Mouse (Mus musculus) heart, adult 2 months (tissue): ENCODE results near the gene Gpr153. TPM values are rescaled to one million over a fixed set of nuclear protein-coding genes. Genes with fewer than 3 reads are reported as not detected.

Experiments used
- DNase-seq, 2 experiments: peaks; one replicate each; pipeline ENCODE4 v3.0.0; 2021
- H3K27ac ChIP-seq: fragments of 200-600 bp; 2 replicates; pipeline ENCODE4 v1.8.1; 2022
- H3K27me3 ChIP-seq: fragments of 200-500 bp; 2 replicates; pipeline ENCODE4 v1.6.1; 2012; ENCODE audit warnings: mild to moderate bottlenecking, low read length, inconsistent platforms, mixed read lengths; ENCODE audit not compliant: control insufficient read depth, insufficient read depth
- H3K36me3 ChIP-seq: fragments of 200-500 bp; 2 replicates; pipeline ENCODE4 v1.6.1; 2012; ENCODE audit warnings: low read length, inconsistent platforms; ENCODE audit not compliant: control insufficient read depth, insufficient read depth
- H3K4me1 ChIP-seq: fragments of 200-500 bp; 2 replicates; pipeline ENCODE4 v1.6.1; 2011; ENCODE audit warnings: low read length; ENCODE audit not compliant: control insufficient read depth, insufficient read depth
- H3K4me3 ChIP-seq: fragments of 200-600 bp; 2 replicates; pipeline ENCODE4 v1.8.1; 2022
- H3K79me2 ChIP-seq: fragments of 200-500 bp; replicated peaks from 2 replicates; pipeline ENCODE4 v1.6.1; 2012; ENCODE audit warnings: mild to moderate bottlenecking, inconsistent platforms, low read length, moderate library complexity, mixed read lengths; ENCODE audit not compliant: control insufficient read depth, insufficient read depth
- H3K9ac ChIP-seq: fragments of 200-500 bp; 2 replicates; pipeline ENCODE4 v1.6.1; 2012; ENCODE audit warnings: low read depth, mild to moderate bottlenecking, control low read depth, inconsistent platforms, low read length, mixed read lengths
- CTCF ChIP-seq: fragments of 200-600 bp; IDR thresholded peaks from 2 replicates; pipeline ENCODE4 v1.8.1; 2022; ENCODE audit warnings: antibody characterized with exemption, mild to moderate bottlenecking, moderate library complexity
- EP300 ChIP-seq: fragments of 200-500 bp; IDR thresholded peaks from 2 replicates; pipeline ENCODE4 v1.6.1; 2011; ENCODE audit warnings: low read depth, low read length, control low read depth; ENCODE audit not compliant: insufficient read depth
- POLR2A ChIP-seq: fragments of 200-500 bp; IDR thresholded peaks from 2 replicates; pipeline ENCODE4 v1.6.1; 2011; ENCODE audit warnings: mild to moderate bottlenecking, low read depth, low read length, control low read depth; ENCODE audit not compliant: insufficient read depth
- WGBS: fragments of 180-500 bp; shearing (Covaris S2); methylation state at CpG from one replicate; pipeline ENCODE4 v1.1.7; 2018; 5-methylcytosine and 5-hydroxymethylcytosine counted together
- intact Hi-C: fragments of 180-260 bp; cut with DNase I; formaldehyde crosslinking; loops from one replicate; pipeline ENCODE4 v1.15.1; 2025
- polyA plus RNA-seq: library from polyadenylated mRNA; depleted of rRNA; stranded (reverse); fragments of >200 nt; gene quantifications from 2 replicates; pipeline ENCODE4 v1.2.3, GENCODE M21; 2012; rRNA removed
- total RNA-seq, 2 experiments: library from RNA; stranded (reverse); gene quantifications; 2 replicates each; pipeline ENCODE4 v1.2.3; 2021

Gene Gpr153
- total and polyA plus RNA-seq, 3 experiments = 8.6 to 18.0 (median 11.9) TPM

DNA sequence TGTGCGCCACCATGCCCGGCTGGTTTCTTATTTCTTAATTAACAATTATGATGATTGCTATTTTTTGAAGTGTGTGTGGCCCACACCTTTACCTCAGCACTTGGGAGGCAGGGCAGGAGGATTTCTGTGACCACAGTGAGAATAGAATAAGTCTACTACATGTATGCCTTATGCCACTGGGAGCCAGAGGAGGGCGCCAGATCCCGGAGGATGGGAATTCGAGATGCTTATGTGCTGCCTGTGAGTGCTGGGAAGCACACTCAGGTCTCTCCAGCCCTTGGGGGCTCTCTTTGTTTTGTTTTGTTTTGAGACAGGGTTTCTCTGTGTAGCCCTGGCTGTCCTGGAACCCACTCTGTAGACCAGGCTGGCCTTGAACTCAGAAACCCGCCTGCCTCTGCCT, 54.7 kb downstream of the Gpr153 start:
- H3K36me3 ChIP-seq = no peaks in the 10 kb centered on the region
- DNase-seq = no peak
- H3K27me3 ChIP-seq = no peaks in the 10 kb centered on the region
- no peak overlapping the region for H3K9ac ChIP-seq
- TF ChIP-seq EP300 = no peak
- no peak for TF ChIP-seq POLR2A
- peak; percentile 57 for TF ChIP-seq CTCF
- intact Hi-C loops = loop anchor here (5.0 kb wide), 2 partner anchors 149 to 156 kb away; partner anchors contain the start of genes Kcnab2 and Nphp4
- no peak overlapping the region for H3K4me3 ChIP-seq
- peaks cover 2% of the 10 kb centered on the region for H3K4me1 ChIP-seq
- 75% methylated on average over 6 of the region's 6 CpGs for WGBS
- H3K27ac ChIP-seq = no peak overlapping the region
- H3K79me2 ChIP-seq = peaks cover 3% of the 10 kb centered on the region; the same call in 1 of the 2 replicates

DNA sequence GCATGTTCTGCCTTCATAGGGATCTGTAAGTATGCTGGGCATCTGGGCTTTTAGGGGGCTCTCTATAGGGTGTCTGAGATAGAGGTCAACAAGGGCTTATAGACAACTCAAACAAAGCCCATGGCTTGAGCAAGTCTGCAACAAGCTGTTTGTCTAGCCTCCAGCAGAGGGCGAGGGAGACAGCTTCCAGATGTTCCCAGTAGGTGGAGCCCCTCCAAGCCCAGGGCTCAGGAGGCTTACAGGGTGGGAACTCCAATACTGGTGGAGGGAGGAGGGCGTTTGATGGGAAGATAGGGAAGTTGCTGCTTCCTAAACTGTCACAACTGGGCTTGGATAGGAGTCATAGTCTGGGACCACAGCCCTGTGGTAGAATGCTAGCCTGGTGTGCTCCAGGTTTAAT, 58.9 kb downstream of the Gpr153 start:
- intact Hi-C loops = loop anchor here (1.0 to 5.0 kb wide), 3 partner anchors 36 to 158 kb away; partner anchors contain the start of gene Icmt
- H3K79me2 ChIP-seq = no peaks in the 10 kb centered on the region
- no peak for TF ChIP-seq POLR2A
- TF ChIP-seq EP300 = 0 out of 2 replicates have a peak, but pooled peaks have one; percentile 70
- peak; percentile 98 for TF ChIP-seq CTCF
- WGBS = 16% methylated on average over 2 of the region's 2 CpGs
- no peaks in the 10 kb centered on the region for H3K36me3 ChIP-seq
- no peak overlapping the region for H3K9ac ChIP-seq
- H3K4me1 ChIP-seq = no peaks in the 10 kb centered on the region; the same call in 1 of the 2 replicates
- peak; percentile 59 to 77 for DNase-seq
- H3K27me3 ChIP-seq = no peaks in the 10 kb centered on the region
- H3K4me3 ChIP-seq = no peak overlapping the region
- H3K27ac ChIP-seq = no peak overlapping the region

GRCm38 (mm10) chr4:152333587-152333986, 59.6 kb downstream of the Gpr153 start:
- H3K27ac ChIP-seq = no peak overlapping the region
- TF ChIP-seq EP300 = no peak
- TF ChIP-seq CTCF = no peak
- TF ChIP-seq POLR2A = no peak
- intact Hi-C loops = loop anchor here (1.0 to 5.0 kb wide), 3 partner anchors 36 to 157 kb away; partner anchors contain the start of gene Icmt
- H3K79me2 ChIP-seq = no peaks in the 10 kb centered on the region
- H3K4me1 ChIP-seq = no peaks in the 10 kb centered on the region; the same call in 1 of the 2 replicates
- peaks cover 1% of the 10 kb centered on the region; the same call in 1 of the 2 replicates for H3K27me3 ChIP-seq
- no peaks in the 10 kb centered on the region for H3K36me3 ChIP-seq
- H3K9ac ChIP-seq = no peak overlapping the region
- no peak for DNase-seq
- 94% methylated on average over 12 of the region's 12 CpGs for WGBS
- H3K4me3 ChIP-seq = no peak overlapping the region

Other genes starting within 250 kb of the Gpr153 start
- gene Zbtb48, start 246.6 kb upstream of the Gpr153 start, total RNA-seq = 1 to 10 TPM; 4.3 to 5.6 TPM
- gene Zbtb48, start 246.6 kb upstream of the Gpr153 start, polyA plus RNA-seq = 5.0 and 8.8 TPM in 2 replicates
- under 1 TPM; 0.08 to 0.11 TPM for gene Tas1r1, start 235.7 kb upstream of the Gpr153 start, total RNA-seq
- 0.08 TPM in 1 of 2 replicates, not detected in the other for gene Tas1r1, start 235.7 kb upstream of the Gpr153 start, polyA plus RNA-seq
- 1 to 10 TPM; 9.7 to 9.8 TPM for gene Nol9, start 234.9 kb upstream of the Gpr153 start, total RNA-seq
- gene Nol9, start 234.9 kb upstream of the Gpr153 start, polyA plus RNA-seq = 7.3 and 9.7 TPM in 2 replicates
- gene Plekhg5, start 201.7 kb upstream of the Gpr153 start, total RNA-seq = 10 to 100 TPM; 11.5 to 16.7 TPM
- 20.3 and 20.5 TPM in 2 replicates for gene Plekhg5, start 201.7 kb upstream of the Gpr153 start, polyA plus RNA-seq
- 1 to 10 TPM; 1.4 to 2.4 TPM for gene Tnfrsf25, start 158.3 kb upstream of the Gpr153 start, total RNA-seq
- gene Tnfrsf25, start 158.3 kb upstream of the Gpr153 start, polyA plus RNA-seq = 6.1 and 7.4 TPM in 2 replicates
- gene Espn, start 121.9 kb upstream of the Gpr153 start, total RNA-seq = 1 to 10 TPM; 2.4 to 2.5 TPM
- gene Espn, start 121.9 kb upstream of the Gpr153 start, polyA plus RNA-seq = 2.7 and 3.2 TPM in 2 replicates
- gene Hes2, start 115.4 kb upstream of the Gpr153 start, total RNA-seq = not detected
- not detected in 2 replicates for gene Hes2, start 115.4 kb upstream of the Gpr153 start, polyA plus RNA-seq
- 10 to 100 TPM; 58.1 to 64.8 TPM for gene Acot7, start 96.1 kb upstream of the Gpr153 start, total RNA-seq
- 51.7 and 65.0 TPM in 2 replicates for gene Acot7, start 96.1 kb upstream of the Gpr153 start, polyA plus RNA-seq
- gene Hes3, start 17.4 kb downstream of the Gpr153 start, total RNA-seq = not detected
- not detected in 2 replicates for gene Hes3, start 17.4 kb downstream of the Gpr153 start, polyA plus RNA-seq
- 10 to 100 TPM; 26.4 to 28.2 TPM for gene Icmt, start 23.0 kb downstream of the Gpr153 start, total RNA-seq
- gene Icmt, start 23.0 kb downstream of the Gpr153 start, polyA plus RNA-seq = 17.7 and 27.2 TPM in 2 replicates
- 10 to 100 TPM; 34.5 to 47.7 TPM for gene Rnf207, start 44.8 kb downstream of the Gpr153 start, total RNA-seq
- gene Rnf207, start 44.8 kb downstream of the Gpr153 start, polyA plus RNA-seq = 155 and 167 TPM in 2 replicates
- 100 to 1,000 TPM; 242 to 276 TPM for gene Rpl22, start 51.5 kb downstream of the Gpr153 start, total RNA-seq
- 40.9 and 76.8 TPM in 2 replicates for gene Rpl22, start 51.5 kb downstream of the Gpr153 start, polyA plus RNA-seq
- gene Chd5, start 64.4 kb downstream of the Gpr153 start, total RNA-seq = under 1 TPM; 0.13 to 0.48 TPM
- gene Chd5, start 64.4 kb downstream of the Gpr153 start, polyA plus RNA-seq = 0.18 and 0.29 TPM in 2 replicates
- gene Nphp4, start 202.5 kb downstream of the Gpr153 start, total RNA-seq = under 1 TPM; 0.57 to 0.70 TPM
- 0.82 and 1.3 TPM in 2 replicates for gene Nphp4, start 202.5 kb downstream of the Gpr153 start, polyA plus RNA-seq
- 1 to 10 TPM; 2.3 to 3.5 TPM for gene Kcnab2, start 203.6 kb downstream of the Gpr153 start, total RNA-seq
- gene Kcnab2, start 203.6 kb downstream of the Gpr153 start, polyA plus RNA-seq = 1.6 and 2.1 TPM in 2 replicates